Mouse (Mus musculus) heart, embryonic 11.5 days (tissue): ENCODE measurements around the gene Pspn. TPM values are rescaled to one million over a fixed set of nuclear protein-coding genes. Genes with fewer than 3 reads are reported as not detected.

Experiments
- ATAC-seq: fragments of 200-750 bp; cut with Nextera tagmentation; replicated peaks from 2 replicates; pipeline ENCODE4 v1.8.0; 2017; ENCODE audit warnings: moderate library complexity; ENCODE audit not compliant: insufficient number of reproducible peaks, low FRiP score, low TSS enrichment
- H3K27ac ChIP-seq: fragments of 300-500 bp; sonication (generic); 2 replicates; pipeline ENCODE4 v1.5.1; 2014; ENCODE audit warnings: mild to moderate bottlenecking, low read depth, low read length
- H3K27me3 ChIP-seq: fragments of 300-500 bp; sonication (generic); 2 replicates; pipeline ENCODE4 v1.6.1; 2014; ENCODE audit warnings: mild to moderate bottlenecking, low read length, mixed read lengths; ENCODE audit not compliant: control insufficient read depth, insufficient read depth
- H3K36me3 ChIP-seq: fragments of 300-500 bp; sonication (generic); 2 replicates; pipeline ENCODE4 v1.6.1; 2014; ENCODE audit warnings: mild to moderate bottlenecking, low read length, moderate library complexity, mixed read lengths; ENCODE audit not compliant: control insufficient read depth, insufficient read depth
- H3K4me1 ChIP-seq: fragments of 300-500 bp; sonication (generic); 2 replicates; pipeline ENCODE4 v1.6.1; 2014; ENCODE audit warnings: low read length; ENCODE audit not compliant: control insufficient read depth, insufficient read depth
- H3K4me2 ChIP-seq: fragments of 300-500 bp; sonication (generic); 2 replicates; pipeline ENCODE4 v1.6.1; 2014; ENCODE audit warnings: mild to moderate bottlenecking, moderate library complexity
- H3K4me3 ChIP-seq: fragments of 300-500 bp; sonication (generic); 2 replicates; pipeline ENCODE4 v1.5.1; 2014; ENCODE audit warnings: low read depth, low read length
- H3K9ac ChIP-seq: fragments of 300-500 bp; sonication (generic); 2 replicates; pipeline ENCODE4 v1.6.1; 2014; ENCODE audit warnings: mild to moderate bottlenecking, low read depth, low read length, moderate library complexity
- H3K9me3 ChIP-seq: fragments of 300-500 bp; sonication (generic); replicated peaks from 2 replicates; pipeline ENCODE4 v1.6.1; 2016; ENCODE audit warnings: low read length; ENCODE audit not compliant: control insufficient read depth
- WGBS: fragments of 180-500 bp; shearing (Covaris S2); extraction: QIAGEN DNeasy Blood & Tissue Kit; methylation state at CpG from one replicate; pipeline ENCODE4 v1.1.7; 2014; ENCODE audit not compliant: insufficient replicate concordance; 5-methylcytosine and 5-hydroxymethylcytosine counted together
- polyA plus RNA-seq: library from polyadenylated mRNA; unstranded; fragments of >200 nt; fragmentation: Nextera tagmentation; extraction: Ambion mirVana; gene quantifications from 2 replicates; pipeline ENCODE4 v1.2.1, GENCODE M21; 2014

The Pspn gene
- 0.50 and 0.72 TPM in 2 replicates for polyA plus RNA-seq

DNA sequence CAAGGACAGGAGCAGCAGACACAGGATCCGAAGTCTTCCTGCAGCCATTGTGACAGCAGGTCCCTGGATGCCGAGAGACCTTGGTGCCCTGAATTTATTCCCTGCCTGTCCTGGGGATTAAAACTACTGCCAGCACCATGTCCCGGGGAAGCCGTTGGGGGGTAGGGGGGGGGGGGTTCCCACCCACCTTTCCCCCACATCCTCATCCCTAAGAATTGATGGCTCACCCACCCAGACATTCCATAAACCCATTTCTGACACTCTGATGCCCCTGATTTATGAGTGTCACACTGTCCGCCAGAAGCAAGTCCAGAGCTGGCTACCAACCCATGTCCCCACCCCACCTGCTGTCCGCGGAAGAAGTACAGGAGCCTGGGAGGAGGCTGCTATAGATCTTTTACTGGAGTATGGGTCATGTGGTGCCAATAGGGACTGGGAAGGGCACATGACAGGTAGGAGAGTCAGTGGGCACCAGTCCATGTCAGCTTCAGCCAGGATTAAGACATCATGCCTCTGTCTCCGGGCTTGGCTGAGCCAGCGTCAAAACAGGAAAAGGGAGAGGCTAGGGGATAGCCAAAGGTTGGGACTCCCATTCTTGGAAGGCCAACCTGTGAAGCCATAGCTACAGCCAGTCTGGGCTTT lies at the start of gene Pspn:
TSS of gene Pspn (minus strand) at position 51 of the 642 bp plus-strand sequence.
- Histone ChIP-seq H3K27ac (peak within 1 kb of the TSS; percentile 70; the same call in 1 of the 2 replicates), H3K9ac (peak within 1 kb of the TSS; percentile 16; the same call in 1 of the 2 replicates), H3K4me3 (no peak within 1 kb of the TSS), H3K4me2 (no peak within 1 kb of the TSS), H3K9me3 (no peaks in the 10 kb centered on the region), H3K27me3 (no peaks in the 10 kb centered on the region), H3K4me1 (peaks cover 25% of the 10 kb centered on the region), H3K36me3 (peaks cover 22% of the 10 kb centered on the region)
- 89% methylated on average over 9 of the region's 9 CpGs for WGBS
- ATAC-seq: no peak

DNA sequence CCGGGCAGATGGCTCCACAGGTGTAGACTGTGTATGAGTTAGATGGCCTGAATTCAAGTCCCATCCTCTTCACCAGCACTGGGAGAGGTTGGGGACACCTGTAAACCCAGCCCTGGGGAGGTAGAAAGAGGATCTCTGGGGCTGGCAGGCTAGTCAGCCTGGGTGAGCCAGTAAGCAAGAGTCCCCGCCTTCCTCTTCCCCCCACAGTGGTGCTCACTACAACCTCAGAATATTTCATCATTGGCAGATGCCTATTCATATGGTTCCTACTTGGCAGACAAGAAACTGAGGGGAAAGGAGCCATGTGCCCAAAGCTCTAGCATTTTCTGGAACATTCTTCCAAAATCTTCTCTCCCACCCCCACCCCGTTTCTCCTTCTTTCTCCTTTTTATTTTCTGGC lies 49.0 kb upstream of the Pspn start:
- 85% methylated on average over 3 of the region's 3 CpGs for WGBS
- no peak for ATAC-seq
- Histone ChIP-seq H3K9ac (no peak overlapping the region), H3K36me3 (peaks cover 6% of the 10 kb centered on the region; the same call in 1 of the 2 replicates), H3K27ac (no peak overlapping the region), H3K9me3 (no peaks in the 10 kb centered on the region), H3K27me3 (no peaks in the 10 kb centered on the region), H3K4me1 (no peaks in the 10 kb centered on the region), H3K4me2 (no peak overlapping the region), H3K4me3 (no peak overlapping the region)

- Histone ChIP-seq H3K4me1 (peaks cover 3% of the 10 kb centered on the region; the same call in 1 of the 2 replicates), H3K4me3 (no peak overlapping the region), H3K9ac (no peak overlapping the region), H3K27me3 (no peaks in the 10 kb centered on the region), H3K9me3 (no peaks in the 10 kb centered on the region), H3K4me2 (no peak overlapping the region), H3K27ac (no peak overlapping the region), H3K36me3 (peaks cover 5% of the 10 kb centered on the region; the same call in 1 of the 2 replicates)
- WGBS: 31% methylated on average over 5 of the region's 5 CpGs
- ATAC-seq: 0 out of 2 replicates have a peak, but pooled peaks have one; percentile 11
Observed at GRCm38 (mm10) chr17:57047406-57047805, 47.6 kb upstream of the Pspn start.

- no peak for ATAC-seq
- H3K4me1 ChIP-seq: peaks cover 3% of the 10 kb centered on the region; the same call in 1 of the 2 replicates
- WGBS: 65% methylated on average over 8 of the region's 8 CpGs
- no peaks in the 10 kb centered on the region for H3K36me3 ChIP-seq
- peaks cover 11% of the 10 kb centered on the region for H3K27me3 ChIP-seq
- no peak within 1 kb of the TSS for H3K4me3 ChIP-seq
- no peaks in the 10 kb centered on the region for H3K9me3 ChIP-seq
- H3K27ac ChIP-seq: no peak within 1 kb of the TSS
- no peak within 1 kb of the TSS for H3K9ac ChIP-seq
- H3K4me2 ChIP-seq: no peak within 1 kb of the TSS
Observed at GRCm38 (mm10) chr17:57041554-57041953, 41.7 kb upstream of the Pspn start, which contains the start of gene Slc25a41. Slc25a41 (minus strand) TSS chr17:57041654.

DNA sequence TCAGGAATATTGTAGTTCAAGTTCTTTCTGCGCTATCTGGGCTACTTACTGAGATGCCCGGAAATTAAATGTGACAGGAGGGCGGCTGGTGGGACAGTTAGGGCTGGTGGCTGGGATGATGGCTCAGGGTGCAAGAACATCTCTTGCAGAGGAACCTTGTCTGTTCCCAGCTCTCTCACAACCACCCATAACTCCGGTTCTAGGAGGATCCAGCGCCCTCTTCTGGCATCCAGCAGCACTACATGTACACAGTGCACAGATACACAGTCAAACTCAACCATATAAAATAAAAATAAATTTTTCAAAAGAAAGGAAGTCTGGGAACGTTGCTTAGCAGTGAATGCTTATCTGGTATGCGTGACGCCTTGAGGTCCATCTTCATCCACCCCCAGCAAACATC lies 39.2 kb upstream of the Pspn start:
- Histone ChIP-seq H3K4me1 (peaks cover 3% of the 10 kb centered on the region; the same call in 1 of the 2 replicates), H3K36me3 (no peaks in the 10 kb centered on the region), H3K9ac (no peak overlapping the region), H3K27me3 (peaks cover 11% of the 10 kb centered on the region), H3K27ac (no peak overlapping the region), H3K9me3 (no peaks in the 10 kb centered on the region), H3K4me3 (no peak overlapping the region), H3K4me2 (no peak overlapping the region)
- WGBS: 35% methylated on average over 8 of the region's 8 CpGs
- no peak for ATAC-seq

- peaks cover 13% of the 10 kb centered on the region for H3K4me1 ChIP-seq
- no peak overlapping the region for H3K9ac ChIP-seq
- H3K27me3 ChIP-seq: no peaks in the 10 kb centered on the region
- peaks cover 4% of the 10 kb centered on the region for H3K36me3 ChIP-seq
- no peak overlapping the region for H3K27ac ChIP-seq
- no peaks in the 10 kb centered on the region for H3K9me3 ChIP-seq
- no peak for ATAC-seq
- WGBS: 78% methylated on average over 4 of the region's 4 CpGs
- peak overlapping the region; percentile 68 for H3K4me2 ChIP-seq
- H3K4me3 ChIP-seq: no peak overlapping the region
Observed at GRCm38 (mm10) chr17:57032854-57033253, 33.0 kb upstream of the Pspn start.

GRCm38 (mm10) chr17:57031661-57032420 lies 32.0 kb upstream of the Pspn start:
- peak overlapping the region; percentile 97 for H3K4me3 ChIP-seq
- H3K4me2 ChIP-seq: peak overlapping the region; percentile 68
- no peaks in the 10 kb centered on the region for H3K9me3 ChIP-seq
- peak; percentile 98 for ATAC-seq
- H3K36me3 ChIP-seq: peaks cover 10% of the 10 kb centered on the region
- peak overlapping the region; percentile 65 for H3K9ac ChIP-seq
- H3K4me1 ChIP-seq: peaks cover 13% of the 10 kb centered on the region
- peak overlapping the region; percentile 81 for H3K27ac ChIP-seq
- no peaks in the 10 kb centered on the region for H3K27me3 ChIP-seq
- WGBS: under 1% methylated on average over 37 of the region's 38 CpGs

DNA sequence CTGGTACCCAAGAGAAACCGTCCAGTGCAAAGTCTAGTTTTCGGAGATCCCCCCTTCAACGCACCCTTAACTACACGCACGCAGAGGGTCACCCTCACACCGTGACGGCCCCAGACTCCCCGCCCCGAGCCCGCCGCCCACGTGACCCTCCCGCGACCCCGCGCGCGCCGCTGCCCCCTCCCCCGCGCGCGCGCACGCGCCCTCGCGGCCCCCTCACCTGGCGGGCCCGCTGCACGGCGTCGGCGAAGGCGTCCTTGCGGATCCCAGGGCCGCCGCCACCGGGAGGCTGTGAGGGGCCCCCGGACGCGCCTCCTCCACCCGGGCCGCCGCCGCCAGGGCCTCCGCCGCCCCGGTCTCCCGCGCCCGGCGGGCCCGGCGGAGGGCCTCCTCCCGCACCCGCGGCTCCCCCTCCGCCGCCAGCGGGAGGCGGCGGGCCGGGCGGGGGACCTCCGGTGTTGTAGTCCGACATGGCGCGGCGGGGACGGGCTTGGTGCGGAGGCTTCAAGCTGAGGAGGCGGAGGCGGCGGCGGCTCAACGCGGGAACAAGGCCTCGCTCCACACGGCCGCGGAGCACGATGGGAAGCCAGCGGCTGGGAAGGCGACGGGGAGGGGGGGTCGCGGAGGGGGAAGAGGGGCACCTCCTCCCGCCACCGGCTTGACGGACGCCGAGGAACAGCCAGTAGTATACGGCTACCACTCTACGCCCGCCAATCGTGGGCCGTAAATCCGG lies 31.3 kb upstream of the Pspn start, which contains the start of gene Khsrp:
TSS of gene Khsrp (minus strand) at position 592 of the 730 bp plus-strand sequence.
- ATAC-seq: no peak
- Histone ChIP-seq H3K4me3 (peak within 1 kb of the TSS; percentile 97), H3K4me1 (peaks cover 13% of the 10 kb centered on the region), H3K9me3 (no peaks in the 10 kb centered on the region), H3K27me3 (no peaks in the 10 kb centered on the region), H3K27ac (peak within 1 kb of the TSS; percentile 96), H3K4me2 (peak within 1 kb of the TSS; percentile 98), H3K9ac (peak within 1 kb of the TSS; percentile 98), H3K36me3 (peaks cover 15% of the 10 kb centered on the region)
- under 1% methylated on average over 51 of the region's 99 CpGs for WGBS
